Mouse (Mus musculus) intestine, postnatal 0 days (tissue): ENCODE results near the gene Mul1. TPM values are rescaled to one million over a fixed set of nuclear protein-coding genes. Genes with fewer than 3 reads are reported as not detected.
A peak's percentile ranks its signal among the peaks of the same experiment; 100 is the strongest.

Source experiments
- ATAC-seq: fragments of 200-750 bp; cut with Nextera tagmentation; 2 replicates; pipeline ENCODE4 v1.8.0; 2017; ENCODE audit warnings: mild to moderate bottlenecking, moderate TSS enrichment, moderate library complexity
- H3K27ac ChIP-seq: fragments of 300-500 bp; sonication (generic); 2 replicates; pipeline ENCODE4 v1.5.1; 2014; ENCODE audit warnings: mild to moderate bottlenecking, low read depth, low read length, moderate library complexity
- H3K27me3 ChIP-seq: fragments of 300-500 bp; sonication (generic); replicated peaks from 2 replicates; pipeline ENCODE4 v1.6.1; 2014; ENCODE audit warnings: low read length, mixed read lengths; ENCODE audit not compliant: control insufficient read depth, insufficient read depth
- H3K36me3 ChIP-seq: fragments of 300-500 bp; sonication (generic); 2 replicates; pipeline ENCODE4 v1.6.1; 2014; ENCODE audit warnings: mild to moderate bottlenecking, moderate library complexity; ENCODE audit not compliant: control insufficient read depth, insufficient read depth
- H3K4me1 ChIP-seq: fragments of 300-500 bp; sonication (generic); replicated peaks from 2 replicates; pipeline ENCODE4 v1.6.1; 2014; ENCODE audit warnings: antibody characterized with exemption, low read length, mixed read lengths; ENCODE audit not compliant: control insufficient read depth, insufficient read depth
- H3K4me2 ChIP-seq: fragments of 300-500 bp; sonication (generic); replicated peaks from 2 replicates; pipeline ENCODE4 v1.6.1; 2014; ENCODE audit warnings: low read depth, mild to moderate bottlenecking, moderate library complexity
- H3K4me3 ChIP-seq: fragments of 300-500 bp; sonication (generic); 2 replicates; pipeline ENCODE4 v1.5.1; 2014; ENCODE audit warnings: low read depth, low read length
- H3K9ac ChIP-seq: fragments of 300-500 bp; sonication (generic); 2 replicates; pipeline ENCODE4 v1.6.1; 2014; ENCODE audit warnings: mild to moderate bottlenecking, low read depth, low read length
- H3K9me3 ChIP-seq: fragments of 300-500 bp; sonication (generic); 2 replicates; pipeline ENCODE4 v1.6.1; 2016; ENCODE audit warnings: mixed run types; ENCODE audit not compliant: control insufficient read depth
- CTCF ChIP-seq: sonication (generic); IDR thresholded peaks from 2 replicates; pipeline ENCODE4 v1.5.1; 2016; ENCODE audit warnings: low read depth, mild to moderate bottlenecking, control low read depth, antibody characterized with exemption, moderate library complexity
- WGBS: fragments of 180-500 bp; shearing (Covaris S2); extraction: QIAGEN DNeasy Blood & Tissue Kit; methylation state at CpG from one replicate; pipeline ENCODE4 v1.1.7; 2014; 5-methylcytosine and 5-hydroxymethylcytosine counted together
- polyA plus RNA-seq: library from polyadenylated mRNA; unstranded; fragments of >200 nt; fragmentation: Nextera tagmentation; extraction: Ambion mirVana; gene quantifications from 2 replicates; pipeline ENCODE4 v1.2.1, GENCODE M21; 2015

Mul1 gene
- polyA plus RNA-seq, 1 experiment from 2014 or later, result 34.7 TPM

- Histone ChIP-seq H3K27ac (peak within 1 kb of the TSS; percentile 95), H3K4me2 (peak within 1 kb of the TSS; percentile 92), H3K9ac (peak within 1 kb of the TSS; percentile 93), H3K4me1 (peaks cover 5% of the 10 kb centered on the region; the same call in 1 of the 2 replicates), H3K9me3 (no peaks in the 10 kb centered on the region), H3K27me3 (no peaks in the 10 kb centered on the region), H3K4me3 (peak within 1 kb of the TSS; percentile 94), H3K36me3 (no peaks in the 10 kb centered on the region)
- peak; percentile 81 for ATAC-seq
- no peak for TF ChIP-seq CTCF
- under 1% methylated on average over 46 of the region's 64 CpGs for WGBS
These were observed 19.5 kb downstream of the Mul1 start, which contains the start of gene Camk2n1 for GRCm38 (mm10) chr4:138453753-138454570. Gene Camk2n1 (plus strand): TSS chr4:138454314.

- H3K36me3 ChIP-seq, result no peaks in the 10 kb centered on the region
- peak overlapping the region; percentile 92 for H3K4me2 ChIP-seq
- ATAC-seq, result peak; percentile 41
- no peaks in the 10 kb centered on the region for H3K9me3 ChIP-seq
- 1% methylated on average over 77 of the region's 78 CpGs for WGBS
- H3K9ac ChIP-seq, result peak overlapping the region; percentile 93
- H3K27ac ChIP-seq, result peak overlapping the region; percentile 95
- H3K4me3 ChIP-seq, result peak overlapping the region; percentile 94
- H3K4me1 ChIP-seq, result peaks cover 5% of the 10 kb centered on the region; the same call in 1 of the 2 replicates
- TF ChIP-seq CTCF, result no peak
- H3K27me3 ChIP-seq, result no peaks in the 10 kb centered on the region
These were observed 20.2 kb downstream of the Mul1 start for GRCm38 (mm10) chr4:138454571-138455140.

- H3K4me2 ChIP-seq, result peak overlapping the region; percentile 92
- H3K9me3 ChIP-seq, result no peaks in the 10 kb centered on the region
- no peak for ATAC-seq
- TF ChIP-seq CTCF, result peak; percentile 31
- H3K36me3 ChIP-seq, result no peaks in the 10 kb centered on the region
- peak overlapping the region; percentile 93 for H3K9ac ChIP-seq
- peak overlapping the region; percentile 94 for H3K4me3 ChIP-seq
- peaks cover 5% of the 10 kb centered on the region; the same call in 1 of the 2 replicates for H3K4me1 ChIP-seq
- no peaks in the 10 kb centered on the region for H3K27me3 ChIP-seq
- peak overlapping the region; percentile 95 for H3K27ac ChIP-seq
- under 1% methylated on average over 56 of the region's 58 CpGs for WGBS
These were observed 20.9 kb downstream of the Mul1 start for GRCm38 (mm10) chr4:138455141-138455955.

GRCm38 (mm10) chr4:138455956-138456341 lies 21.5 kb downstream of the Mul1 start:
- Histone ChIP-seq H3K9ac (peak overlapping the region; percentile 93), H3K4me1 (peaks cover 5% of the 10 kb centered on the region; the same call in 1 of the 2 replicates), H3K4me3 (peak overlapping the region; percentile 94), H3K36me3 (no peaks in the 10 kb centered on the region), H3K9me3 (no peaks in the 10 kb centered on the region), H3K27ac (peak overlapping the region; percentile 95; the same call in 1 of the 2 replicates), H3K27me3 (no peaks in the 10 kb centered on the region), H3K4me2 (peak overlapping the region; percentile 92)
- 3% methylated on average over 17 of the region's 17 CpGs for WGBS
- TF ChIP-seq CTCF, result no peak
- ATAC-seq, result no peak

GRCm38 (mm10) chr4:138456536-138456935 lies 22.1 kb downstream of the Mul1 start:
- Histone ChIP-seq H3K4me2 (peak overlapping the region; percentile 92), H3K9ac (peak overlapping the region; percentile 93), H3K36me3 (no peaks in the 10 kb centered on the region), H3K9me3 (no peaks in the 10 kb centered on the region), H3K27ac (peak overlapping the region; percentile 95; the same call in 1 of the 2 replicates), H3K27me3 (no peaks in the 10 kb centered on the region), H3K4me3 (peak overlapping the region; percentile 94), H3K4me1 (peaks cover 5% of the 10 kb centered on the region; the same call in 1 of the 2 replicates)
- peak; percentile 39; the same call in 1 of the 2 replicates for TF ChIP-seq CTCF
- ATAC-seq, result no peak
- 20% methylated on average over 8 of the region's 8 CpGs for WGBS
